Mouse (Mus musculus): ENCODE data around the gene Zfp992. TPM values are rescaled to one million over a fixed set of nuclear protein-coding genes. Genes with fewer than 3 reads are reported as not detected.
A peak's percentile ranks its signal among the peaks of the same experiment; 100 is the strongest.
"Not testable (repeated sequence)": the region's sequence is repeated elsewhere in the genome, so short reads cannot be mapped to it uniquely, and the experiment has no call there.

The Zfp992 gene
- 5.6 TPM in 2 replicates for polyA plus RNA-seq (2014; fragmentation: Nextera tagmentation; extraction: Ambion mirVana)

- H3K9me3 ChIP-seq (ENCODE audit: control insufficient read depth, low read length) = peaks cover 17% of the 10 kb centered on the region; the same call in 1 of the 2 replicates
- not testable (repeated sequence) for H3K27ac ChIP-seq (replicated peaks; ENCODE audit: low read depth, low read length); H3K4me3 ChIP-seq (ENCODE audit: low read depth, low read length); H3K9ac ChIP-seq (ENCODE audit: low read length); H3K4me1 ChIP-seq (ENCODE audit: control insufficient read depth, insufficient read depth, low read length); H3K4me2 ChIP-seq (ENCODE audit: low read depth, severe bottlenecking); H3K27me3 ChIP-seq (ENCODE audit: control insufficient read depth, insufficient read depth, low read length); H3K36me3 ChIP-seq (ENCODE audit: control insufficient read depth, insufficient read depth, low read length)
- ATAC-seq (ENCODE audit: insufficient number of reproducible peaks, low FRiP score, low TSS enrichment, low read depth) (peak; percentile 48; the same call in 1 of the 2 replicates), DNase-seq (ENCODE audit: low spot score) (peak; percentile 16)
- 96% methylated on average over 2 of the region's 2 CpGs for WGBS
These were observed at the start of gene Zfp992 for GRCm38 (mm10) chr4:146448950-146449349. Gene Zfp992, plus strand, starts transcription at chr4:146449023.

- not testable (repeated sequence) for H3K36me3 ChIP-seq (ENCODE audit: control insufficient read depth, insufficient read depth, low read length); ATAC-seq (ENCODE audit: insufficient number of reproducible peaks, low FRiP score, low TSS enrichment, low read depth); H3K4me3 ChIP-seq (ENCODE audit: low read depth, low read length); H3K27me3 ChIP-seq (ENCODE audit: control insufficient read depth, insufficient read depth, low read length); H3K4me1 ChIP-seq (ENCODE audit: control insufficient read depth, insufficient read depth, low read length); H3K9me3 ChIP-seq (ENCODE audit: control insufficient read depth, low read length); H3K9ac ChIP-seq (ENCODE audit: low read length); H3K27ac ChIP-seq (replicated peaks; ENCODE audit: low read depth, low read length); H3K4me2 ChIP-seq (ENCODE audit: low read depth, severe bottlenecking)
- WGBS = 0% methylated on average over 1 of the region's 1 CpGs
- DNase-seq (ENCODE audit: low spot score) = peak; percentile 15
These were observed 19.4 kb upstream of the Zfp992 start for GRCm38 (mm10) chr4:146429467-146429866.

GRCm38 (mm10) chr4:146430876-146431275 is 17.9 kb upstream of the Zfp992 start:
- WGBS = 68% methylated on average over 2 of the region's 2 CpGs
- not testable (repeated sequence) for H3K4me3 ChIP-seq (ENCODE audit: low read depth, low read length); H3K27ac ChIP-seq (replicated peaks; ENCODE audit: low read depth, low read length); H3K4me1 ChIP-seq (ENCODE audit: control insufficient read depth, insufficient read depth, low read length); ATAC-seq (ENCODE audit: insufficient number of reproducible peaks, low FRiP score, low TSS enrichment, low read depth); H3K27me3 ChIP-seq (ENCODE audit: control insufficient read depth, insufficient read depth, low read length); H3K9ac ChIP-seq (ENCODE audit: low read length); H3K4me2 ChIP-seq (ENCODE audit: low read depth, severe bottlenecking); DNase-seq (ENCODE audit: low spot score); H3K9me3 ChIP-seq (ENCODE audit: control insufficient read depth, low read length); H3K36me3 ChIP-seq (ENCODE audit: control insufficient read depth, insufficient read depth, low read length)

- DNase-seq (ENCODE audit: low spot score) = peak; percentile 16
- not testable (repeated sequence) for H3K9ac ChIP-seq (ENCODE audit: low read length); H3K36me3 ChIP-seq (ENCODE audit: control insufficient read depth, insufficient read depth, low read length); H3K27ac ChIP-seq (replicated peaks; ENCODE audit: low read depth, low read length); H3K27me3 ChIP-seq (ENCODE audit: control insufficient read depth, insufficient read depth, low read length); H3K4me1 ChIP-seq (ENCODE audit: control insufficient read depth, insufficient read depth, low read length); H3K9me3 ChIP-seq (ENCODE audit: control insufficient read depth, low read length); H3K4me2 ChIP-seq (ENCODE audit: low read depth, severe bottlenecking); ATAC-seq (ENCODE audit: insufficient number of reproducible peaks, low FRiP score, low TSS enrichment, low read depth); H3K4me3 ChIP-seq (ENCODE audit: low read depth, low read length)
- WGBS = 87% methylated on average over 2 of the region's 2 CpGs
These were observed 13.3 kb upstream of the Zfp992 start for GRCm38 (mm10) chr4:146435539-146435938.

- not testable (repeated sequence) for H3K27ac ChIP-seq (replicated peaks; ENCODE audit: low read depth, low read length); H3K36me3 ChIP-seq (ENCODE audit: control insufficient read depth, insufficient read depth, low read length); H3K4me2 ChIP-seq (ENCODE audit: low read depth, severe bottlenecking); H3K4me1 ChIP-seq (ENCODE audit: control insufficient read depth, insufficient read depth, low read length); H3K4me3 ChIP-seq (ENCODE audit: low read depth, low read length); H3K9ac ChIP-seq (ENCODE audit: low read length); ATAC-seq (ENCODE audit: insufficient number of reproducible peaks, low FRiP score, low TSS enrichment, low read depth); H3K9me3 ChIP-seq (ENCODE audit: control insufficient read depth, low read length); H3K27me3 ChIP-seq (ENCODE audit: control insufficient read depth, insufficient read depth, low read length)
- WGBS = 80% methylated on average over 1 of the region's 2 CpGs
- peak; percentile 16 for DNase-seq (ENCODE audit: low spot score)
These were observed 11.6 kb upstream of the Zfp992 start for GRCm38 (mm10) chr4:146437256-146437655.

- not testable (repeated sequence) for H3K36me3 ChIP-seq (ENCODE audit: control insufficient read depth, insufficient read depth, low read length); H3K9ac ChIP-seq (ENCODE audit: low read length); ATAC-seq (ENCODE audit: insufficient number of reproducible peaks, low FRiP score, low TSS enrichment, low read depth); H3K27me3 ChIP-seq (ENCODE audit: control insufficient read depth, insufficient read depth, low read length); H3K4me1 ChIP-seq (ENCODE audit: control insufficient read depth, insufficient read depth, low read length); H3K27ac ChIP-seq (replicated peaks; ENCODE audit: low read depth, low read length); H3K4me2 ChIP-seq (ENCODE audit: low read depth, severe bottlenecking); H3K4me3 ChIP-seq (ENCODE audit: low read depth, low read length)
- peak; percentile 16 for DNase-seq (ENCODE audit: low spot score)
- H3K9me3 ChIP-seq (ENCODE audit: control insufficient read depth, low read length) = peaks cover 11% of the 10 kb centered on the region; the same call in 1 of the 2 replicates
These were observed 4.5 kb upstream of the Zfp992 start for GRCm38 (mm10) chr4:146444345-146444744.

GRCm38 (mm10) chr4:146445121-146445520 is 3.7 kb upstream of the Zfp992 start:
- H3K4me3 ChIP-seq (ENCODE audit: low read depth, low read length); H3K4me1 ChIP-seq (ENCODE audit: control insufficient read depth, insufficient read depth, low read length); H3K36me3 ChIP-seq (ENCODE audit: control insufficient read depth, insufficient read depth, low read length); ATAC-seq (ENCODE audit: insufficient number of reproducible peaks, low FRiP score, low TSS enrichment, low read depth); H3K27me3 ChIP-seq (ENCODE audit: control insufficient read depth, insufficient read depth, low read length); H3K4me2 ChIP-seq (ENCODE audit: low read depth, severe bottlenecking); H3K9ac ChIP-seq (ENCODE audit: low read length); H3K27ac ChIP-seq (replicated peaks; ENCODE audit: low read depth, low read length): not testable (repeated sequence)
- DNase-seq (ENCODE audit: low spot score) = peak; percentile 16
- H3K9me3 ChIP-seq (ENCODE audit: control insufficient read depth, low read length) = peaks cover 11% of the 10 kb centered on the region; the same call in 1 of the 2 replicates

- peaks cover 13% of the 10 kb centered on the region; the same call in 1 of the 2 replicates for H3K9me3 ChIP-seq (ENCODE audit: control insufficient read depth, low read length)
- H3K27ac ChIP-seq (replicated peaks; ENCODE audit: low read depth, low read length); H3K4me3 ChIP-seq (ENCODE audit: low read depth, low read length); H3K27me3 ChIP-seq (ENCODE audit: control insufficient read depth, insufficient read depth, low read length); H3K9ac ChIP-seq (ENCODE audit: low read length); H3K36me3 ChIP-seq (ENCODE audit: control insufficient read depth, insufficient read depth, low read length); H3K4me1 ChIP-seq (ENCODE audit: control insufficient read depth, insufficient read depth, low read length); ATAC-seq (ENCODE audit: insufficient number of reproducible peaks, low FRiP score, low TSS enrichment, low read depth); H3K4me2 ChIP-seq (ENCODE audit: low read depth, severe bottlenecking): not testable (repeated sequence)
- DNase-seq (ENCODE audit: low spot score) = peak; percentile 20
- WGBS = 80% methylated on average over 4 of the region's 4 CpGs
These were observed 2.7 kb upstream of the Zfp992 start for GRCm38 (mm10) chr4:146446135-146446534.

GRCm38 (mm10) chr4:146447016-146447415 is 1.8 kb upstream of the Zfp992 start:
- not testable (repeated sequence) for H3K4me1 ChIP-seq (ENCODE audit: control insufficient read depth, insufficient read depth, low read length); H3K4me2 ChIP-seq (ENCODE audit: low read depth, severe bottlenecking); H3K9ac ChIP-seq (ENCODE audit: low read length); H3K27ac ChIP-seq (replicated peaks; ENCODE audit: low read depth, low read length); H3K36me3 ChIP-seq (ENCODE audit: control insufficient read depth, insufficient read depth, low read length); ATAC-seq (ENCODE audit: insufficient number of reproducible peaks, low FRiP score, low TSS enrichment, low read depth); H3K27me3 ChIP-seq (ENCODE audit: control insufficient read depth, insufficient read depth, low read length); H3K4me3 ChIP-seq (ENCODE audit: low read depth, low read length)
- WGBS = 88% methylated on average over 2 of the region's 2 CpGs
- peak; percentile 18 for DNase-seq (ENCODE audit: low spot score)
- peaks cover 13% of the 10 kb centered on the region; the same call in 1 of the 2 replicates for H3K9me3 ChIP-seq (ENCODE audit: control insufficient read depth, low read length)

Measured in limb, embryonic 11.5 days (tissue).